Mouse (Mus musculus) cortical plate, adult 2 months (tissue): ENCODE data around the gene Stpg4.
A peak's percentile ranks its signal among the peaks of the same experiment; 100 is the strongest.

Experiments used
- CTCF ChIP-seq: fragments of 200-500 bp; IDR thresholded peaks from 2 replicates; pipeline ENCODE4 v1.5.1; 2011; ENCODE audit warnings: mild to moderate bottlenecking, control low read depth, low read length; ENCODE audit not compliant: insufficient read depth; ENCODE audit errors: extremely low read depth
- POLR2A ChIP-seq: fragments of 200-500 bp; IDR thresholded peaks from 2 replicates; pipeline ENCODE4 v1.6.1; 2011; ENCODE audit warnings: mild to moderate bottlenecking, low read length, control low read depth; ENCODE audit not compliant: insufficient read depth; ENCODE audit errors: extremely low read depth

DNA sequence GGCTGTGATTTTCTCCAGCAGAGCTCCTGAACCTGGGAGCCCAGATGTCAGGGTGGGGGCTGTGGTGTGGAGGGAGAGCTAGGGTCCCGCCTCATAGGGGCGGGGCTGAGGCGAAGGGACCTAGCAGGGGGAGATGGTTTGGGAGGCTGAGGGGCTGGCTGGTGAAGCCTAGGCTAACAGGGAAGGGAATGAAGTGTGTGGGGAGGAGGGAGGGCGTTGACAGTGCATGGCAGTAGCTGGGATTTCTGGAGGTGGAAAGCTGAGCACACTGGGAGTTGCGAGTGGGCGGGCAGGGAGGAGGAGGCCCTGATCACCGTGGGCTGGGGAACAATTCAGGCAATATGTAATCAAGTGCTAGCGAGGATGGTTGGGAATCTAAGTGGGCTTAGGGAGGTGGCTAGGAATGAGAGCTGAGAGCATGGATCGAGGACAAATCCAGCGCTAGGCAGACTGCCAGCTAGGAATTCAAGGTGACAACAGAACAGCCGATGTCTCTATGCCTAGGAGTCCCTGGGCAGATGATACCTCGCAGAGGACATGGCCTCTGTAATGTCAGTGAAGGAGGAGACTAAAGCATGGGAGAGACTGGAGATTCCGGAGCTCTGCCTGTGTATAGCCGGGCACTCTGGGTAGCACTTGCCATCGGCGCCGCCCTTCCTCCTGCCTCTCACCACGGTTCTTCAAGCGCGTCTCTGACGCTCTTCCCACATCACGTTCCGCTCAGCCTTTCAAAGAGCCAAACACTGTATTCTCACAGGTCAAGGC, 46.4 kb upstream of the Stpg4 start:
- TF ChIP-seq CTCF = no peak
- TF ChIP-seq POLR2A = peak; percentile 41; the same call in 1 of the 2 replicates
